Mouse (Mus musculus): ENCODE data around the gene Dact3.

GRCm38 (mm10) chr7:16911904-16912303 is 36.8 kb downstream of the Dact3 start:
- TF ChIP-seq POLR2A (IDR thresholded peaks at IDR 0.05; ENCODE audit: low read depth, low read length) (no peak), CTCF (IDR thresholded peaks at IDR 0.05; ENCODE audit: borderline replicate concordance, insufficient read depth, low read length) (no peak)
